Mouse (Mus musculus): ENCODE data around the gene Chd1l. TPM values are rescaled to one million over a fixed set of nuclear protein-coding genes. Genes with fewer than 3 reads are reported as not detected.

Chd1l gene
- polyA plus RNA-seq (2012; rRNA removed), result 5.2 and 7.1 TPM in 2 replicates

DNA sequence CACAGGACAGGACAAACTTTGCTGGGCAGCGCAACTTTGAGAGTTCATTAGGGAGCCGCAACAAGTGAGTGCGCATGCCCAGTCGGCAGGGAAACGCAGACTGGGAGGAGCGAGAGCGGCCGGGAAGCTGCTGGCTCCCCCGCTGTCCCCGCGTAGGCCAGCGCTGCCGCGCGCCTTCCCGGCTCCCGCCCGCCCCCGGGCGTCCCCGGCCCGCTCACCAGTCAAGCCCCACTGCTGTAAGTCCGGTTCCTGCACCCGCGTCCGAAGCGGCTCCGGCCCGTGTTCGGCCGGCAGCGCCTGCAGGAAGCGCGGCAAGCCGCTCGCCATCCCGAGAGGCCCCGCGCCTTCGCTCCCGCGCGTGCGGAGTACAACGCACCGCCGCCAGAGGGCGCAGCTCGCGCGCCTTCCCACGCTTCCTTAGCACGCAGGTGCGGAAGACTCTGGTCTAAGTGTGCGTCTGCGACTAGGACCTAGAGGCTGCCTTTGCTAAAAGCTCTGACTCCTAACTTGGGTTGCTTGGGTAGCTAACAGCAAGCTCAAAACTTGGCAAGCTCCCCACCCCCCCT lies at the start of gene Chd1l:
Gene Chd1l, minus strand, starts transcription at position 359 of the 566 bp plus-strand sequence.
- no peak for DNase-seq (ENCODE audit: low read depth)

- DNase-seq (ENCODE audit: low read depth), result no peak
Observed at GRCm38 (mm10) chr3:97659746-97660145, 49.7 kb upstream of the Chd1l start.

DNA sequence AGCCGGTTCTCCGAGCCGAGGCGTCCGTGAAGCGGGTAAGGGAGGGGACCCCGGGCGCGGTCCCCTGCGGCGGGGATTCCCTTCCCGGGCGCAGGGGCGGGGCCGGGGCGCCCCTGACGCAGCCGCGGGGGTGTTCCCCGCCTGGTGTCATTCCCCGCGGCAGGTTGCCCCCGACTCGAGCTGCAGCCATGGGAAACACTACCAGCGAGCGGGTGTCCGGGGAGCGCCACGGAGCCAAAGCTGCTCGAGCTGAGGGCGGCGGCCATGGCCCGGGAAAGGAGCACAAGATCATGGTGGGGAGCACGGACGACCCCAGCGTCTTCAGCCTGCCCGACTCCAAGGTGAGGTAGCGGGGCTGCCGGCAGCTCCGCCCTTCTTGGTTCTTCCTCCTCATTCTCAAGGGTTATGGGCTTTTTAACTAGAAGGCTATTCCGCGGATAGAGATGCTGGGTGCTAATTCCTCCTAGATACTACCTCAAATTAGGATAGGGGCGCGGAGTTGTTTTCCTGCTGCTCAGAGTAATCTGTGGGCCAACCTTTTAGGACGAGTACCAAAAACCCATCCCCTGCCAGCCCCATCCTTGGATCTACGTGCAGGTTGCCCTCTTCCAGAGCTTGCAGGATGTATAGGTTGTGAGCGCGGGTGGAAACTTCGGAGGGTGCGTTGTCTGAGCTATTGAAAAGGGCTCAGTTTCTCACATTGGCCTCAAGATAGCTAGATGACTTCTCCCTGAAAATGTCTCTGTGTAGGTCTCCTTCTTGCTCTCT lies 48.6 kb upstream of the Chd1l start:
- no peak for DNase-seq (ENCODE audit: low read depth)

DNA sequence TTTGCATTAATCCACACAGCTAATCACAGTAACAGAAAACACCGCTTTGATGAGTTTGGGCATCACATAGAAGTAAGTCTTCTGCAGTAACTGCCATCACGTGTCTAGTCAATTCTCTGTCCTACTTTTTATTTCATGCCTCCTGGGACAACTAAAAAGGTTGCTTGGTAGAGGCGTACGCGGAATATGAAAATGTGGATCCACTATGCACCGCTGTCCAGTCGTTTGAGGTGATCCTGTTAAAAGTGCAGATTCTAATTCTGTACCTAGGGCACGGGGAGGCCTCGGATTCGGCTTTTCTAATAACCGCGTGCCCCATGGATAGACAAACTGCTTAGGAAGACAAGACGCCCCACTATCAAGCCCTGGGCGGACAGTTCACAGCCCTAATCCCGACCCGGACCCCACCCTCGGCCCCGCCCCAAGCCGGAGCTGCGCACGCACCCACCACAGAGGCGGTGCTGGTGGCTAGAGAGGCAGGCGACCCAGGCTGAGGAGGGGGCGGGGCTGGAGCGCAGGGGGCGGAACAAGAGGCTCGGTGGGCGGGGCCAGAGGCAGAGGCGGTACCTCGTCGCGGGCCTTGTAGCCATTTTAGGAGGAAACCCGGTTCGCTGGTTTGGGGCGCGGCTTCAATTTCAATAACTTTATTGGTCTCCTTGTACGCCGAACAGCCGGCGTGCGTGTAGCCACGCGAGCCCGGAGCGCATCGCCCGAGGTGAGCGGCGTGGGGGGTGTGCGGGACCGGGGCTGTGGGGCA lies 47.8 kb upstream of the Chd1l start, which contains the start of gene Prkab2:
Gene Prkab2, plus strand, starts transcription at position 539 of the 757 bp plus-strand sequence.
- peak; percentile 49 for DNase-seq (ENCODE audit: low read depth)

- DNase-seq (ENCODE audit: low read depth), result no peak
Observed at GRCm38 (mm10) chr3:97654901-97655300, 44.9 kb upstream of the Chd1l start.

- DNase-seq (ENCODE audit: low read depth), result no peak
Observed at GRCm38 (mm10) chr3:97653781-97654180, 43.8 kb upstream of the Chd1l start.

GRCm38 (mm10) chr3:97651604-97652003 lies 41.6 kb upstream of the Chd1l start:
- DNase-seq (ENCODE audit: low read depth), result no peak

- no peak for DNase-seq (ENCODE audit: low read depth)
Observed at GRCm38 (mm10) chr3:97649469-97649868, 39.5 kb upstream of the Chd1l start.

DNA sequence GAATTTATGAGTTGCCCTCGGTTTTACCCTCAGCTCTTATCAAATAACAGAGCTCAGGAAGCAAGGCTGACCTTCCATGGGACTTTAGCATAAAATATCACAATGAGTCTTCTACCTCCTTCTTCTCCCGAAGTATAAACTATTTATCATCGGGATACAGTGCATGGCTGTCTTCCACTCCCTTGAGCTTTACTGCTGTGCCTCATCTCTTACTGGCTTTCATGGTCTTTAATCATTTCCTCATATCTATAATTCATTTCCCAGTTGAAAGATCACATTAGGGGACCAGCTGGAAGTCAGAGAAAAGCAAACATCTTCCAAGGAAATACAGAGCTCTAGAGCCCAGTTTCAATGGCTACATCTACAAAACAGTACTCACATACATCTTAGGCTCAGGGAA lies 39.0 kb upstream of the Chd1l start:
- no peak for DNase-seq (ENCODE audit: low read depth)

- no peak for DNase-seq (ENCODE audit: low read depth)
Observed at GRCm38 (mm10) chr3:97648518-97648917, 38.5 kb upstream of the Chd1l start.

DNA sequence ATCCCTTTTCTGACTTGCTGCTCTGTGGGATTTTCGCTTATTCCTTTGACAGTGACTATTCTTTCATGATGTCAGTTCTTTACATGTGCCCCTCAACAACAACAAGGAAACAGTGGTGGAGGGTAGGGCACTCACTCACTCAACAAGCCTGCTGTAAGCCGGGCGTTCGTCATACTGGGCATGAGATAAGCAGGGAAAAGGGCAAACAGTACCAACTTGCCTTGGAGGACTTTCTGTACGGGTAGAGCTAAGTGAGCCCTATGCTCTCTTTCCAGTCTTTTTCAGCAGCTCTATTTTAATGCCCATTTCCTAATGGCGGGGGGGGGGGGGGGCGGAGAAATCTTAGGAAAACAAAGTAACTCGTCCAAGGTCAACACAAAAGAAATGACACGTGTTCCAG lies 32.0 kb upstream of the Chd1l start:
- DNase-seq (ENCODE audit: low read depth), result no peak

- DNase-seq (ENCODE audit: low read depth), result no peak
Observed at GRCm38 (mm10) chr3:97641396-97641795, 31.4 kb upstream of the Chd1l start.

- DNase-seq (ENCODE audit: low read depth), result peak; percentile 90
Observed at GRCm38 (mm10) chr3:97634288-97634761, 24.3 kb upstream of the Chd1l start.

- DNase-seq (ENCODE audit: low read depth), result no peak
Observed at GRCm38 (mm10) chr3:97633456-97633855, 23.5 kb upstream of the Chd1l start.

GRCm38 (mm10) chr3:97631258-97631860 lies 21.4 kb upstream of the Chd1l start:
- no peak for DNase-seq (ENCODE audit: low read depth)

DNA sequence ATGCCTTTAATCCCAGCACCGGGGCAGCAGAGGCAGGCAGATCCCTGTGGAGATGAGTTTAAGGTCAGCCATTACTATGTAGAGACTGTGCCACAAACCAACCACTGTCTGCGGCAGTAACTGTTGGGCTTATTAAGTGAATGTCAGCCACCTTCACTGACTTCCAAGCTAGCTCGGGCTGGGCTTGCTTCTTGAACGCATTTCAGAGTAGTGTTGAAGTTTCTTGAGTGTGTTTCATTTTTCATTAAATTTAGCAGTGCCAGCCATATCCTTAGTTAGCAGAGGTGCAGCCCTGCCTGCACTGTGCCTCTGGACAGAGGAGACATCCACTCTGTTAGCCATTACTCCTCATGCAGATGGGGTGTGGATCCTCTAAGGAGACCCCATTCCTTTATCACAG lies 20.7 kb upstream of the Chd1l start:
- no peak for DNase-seq (ENCODE audit: low read depth)

DNA sequence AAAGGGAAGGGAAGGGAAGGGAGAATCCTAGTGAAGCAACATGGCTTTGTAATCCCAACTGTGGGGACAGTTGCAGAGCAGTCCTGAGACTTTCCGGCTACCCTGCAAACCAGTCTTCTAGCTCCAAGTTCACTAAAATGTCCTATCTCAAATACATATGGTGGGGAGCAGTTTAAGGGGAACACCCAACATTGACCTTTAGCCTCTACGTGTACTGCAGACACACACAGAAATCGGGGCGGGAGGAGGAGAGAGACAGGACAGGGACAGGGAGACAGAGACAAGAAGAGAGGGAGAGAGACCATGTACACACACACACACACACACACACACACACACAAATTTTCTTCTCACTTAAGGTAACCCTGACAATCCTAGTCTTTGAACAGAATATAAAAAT lies 19.9 kb upstream of the Chd1l start:
- no peak for DNase-seq (ENCODE audit: low read depth)

DNA sequence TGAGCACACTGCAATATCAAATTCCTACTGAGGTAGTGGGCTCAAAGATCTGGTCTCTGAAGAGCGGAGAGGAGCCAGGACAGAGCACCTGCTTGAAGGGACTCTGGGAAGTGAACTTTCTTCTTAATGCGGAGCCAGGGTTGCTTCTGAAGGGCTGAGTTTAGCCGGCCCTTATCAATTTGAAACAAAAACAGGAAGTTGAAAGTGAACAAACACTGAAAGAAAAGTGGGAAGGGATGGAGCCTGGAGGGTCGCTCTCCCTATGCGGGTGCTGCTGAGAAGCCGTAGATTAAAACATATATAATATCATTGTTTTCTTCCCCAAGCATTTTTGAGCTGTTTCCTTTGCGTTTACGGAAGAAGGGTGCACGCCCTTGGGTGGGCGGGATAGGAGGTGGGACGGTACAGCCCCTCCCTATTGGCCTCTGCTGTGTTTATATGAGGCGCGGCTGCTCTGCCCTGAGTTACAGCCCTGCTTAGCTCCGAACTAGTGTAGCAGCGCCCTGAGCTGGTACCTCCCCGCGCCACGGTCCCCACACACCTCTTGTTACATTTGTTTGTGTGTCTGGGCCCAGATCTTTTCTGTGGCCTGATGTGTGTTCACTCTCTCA lies 18.5 kb upstream of the Chd1l start, which contains the start of gene Fmo5:
Gene Fmo5, plus strand, starts transcription at position 414 of the 611 bp plus-strand sequence.
- no peak for DNase-seq (ENCODE audit: low read depth)

DNA sequence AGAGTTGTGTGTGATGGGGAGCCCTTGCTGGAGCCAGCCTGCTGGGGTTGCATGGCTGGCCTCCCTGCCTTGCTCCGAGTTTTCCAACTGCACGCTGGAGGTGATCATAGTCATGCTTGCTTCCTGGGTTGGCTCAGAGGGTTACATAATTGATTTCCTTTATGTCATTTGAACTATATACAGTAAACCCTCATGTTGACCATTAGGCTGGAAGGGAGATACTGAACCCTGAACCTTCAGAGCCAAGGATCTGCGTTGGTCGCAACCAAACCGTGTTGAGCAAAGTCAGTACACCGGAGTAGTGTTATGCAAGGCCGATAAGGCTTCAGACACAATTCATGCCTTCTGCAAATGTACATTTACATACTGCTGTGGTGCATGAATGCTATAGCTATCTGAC lies 17.9 kb upstream of the Chd1l start:
- no peak for DNase-seq (ENCODE audit: low read depth)

- no peak for DNase-seq (ENCODE audit: low read depth)
Observed at GRCm38 (mm10) chr3:97624611-97625010, 14.6 kb upstream of the Chd1l start.

DNA sequence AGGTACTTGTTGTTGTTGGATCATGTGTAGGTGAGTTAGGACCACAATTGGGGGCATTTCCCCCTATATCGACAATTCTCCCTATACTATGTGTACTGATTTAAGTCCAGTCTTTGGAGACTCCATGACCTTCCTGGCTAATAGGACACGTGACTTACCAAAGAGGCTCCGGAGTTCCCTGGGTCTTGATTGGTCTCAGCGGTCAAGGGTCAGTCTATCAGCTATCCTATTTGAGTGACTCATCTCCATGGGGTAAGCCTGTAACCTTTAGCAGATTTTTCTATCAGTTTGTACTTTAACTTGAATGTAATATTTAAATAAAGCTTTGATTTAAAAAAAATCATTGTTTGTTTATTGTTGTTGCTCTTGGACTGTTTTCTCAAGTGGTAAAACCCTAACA lies 10.7 kb upstream of the Chd1l start:
- DNase-seq (ENCODE audit: low read depth), result no peak

GRCm38 (mm10) chr3:97617899-97618298 lies 7.9 kb upstream of the Chd1l start:
- DNase-seq (ENCODE audit: low read depth), result no peak
